Mouse (Mus musculus): Measurements from ENCODE around the gene Aspm.

Gene Aspm

GRCm38 (mm10) chr1:139514556-139514955 is 60.0 kb downstream of the Aspm start:
- no peak for DNase-seq
